Mouse (Mus musculus): ENCODE measurements at regions not wholly inside any gene's neighbourhood (a gene's known extent, or its start where the extent isn't known, plus 50 kb on each side); places are given as distances from the start of the nearest gene placed in this dataset.

DNA sequence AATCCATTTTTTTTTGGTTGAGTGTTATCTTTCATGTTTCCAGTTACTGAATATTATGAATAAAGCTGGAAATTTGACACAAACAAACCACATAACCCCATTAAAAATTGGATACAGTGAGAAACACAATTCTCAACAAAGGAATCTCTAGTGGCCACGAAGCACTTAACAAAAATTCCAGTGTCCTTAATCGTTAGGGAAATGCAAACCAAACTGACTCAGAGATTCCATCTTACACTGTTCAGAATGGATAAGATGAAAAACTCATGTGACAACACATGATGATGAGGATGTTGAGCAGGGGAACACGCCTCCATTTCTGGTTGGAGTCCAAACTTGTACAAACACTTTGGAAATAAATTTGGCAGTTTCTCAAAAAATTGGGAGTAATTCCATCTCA lies 57.3 kb downstream of the Tktl2 start:
- DNase-seq (ENCODE audit: low spot score) = no peak

DNA sequence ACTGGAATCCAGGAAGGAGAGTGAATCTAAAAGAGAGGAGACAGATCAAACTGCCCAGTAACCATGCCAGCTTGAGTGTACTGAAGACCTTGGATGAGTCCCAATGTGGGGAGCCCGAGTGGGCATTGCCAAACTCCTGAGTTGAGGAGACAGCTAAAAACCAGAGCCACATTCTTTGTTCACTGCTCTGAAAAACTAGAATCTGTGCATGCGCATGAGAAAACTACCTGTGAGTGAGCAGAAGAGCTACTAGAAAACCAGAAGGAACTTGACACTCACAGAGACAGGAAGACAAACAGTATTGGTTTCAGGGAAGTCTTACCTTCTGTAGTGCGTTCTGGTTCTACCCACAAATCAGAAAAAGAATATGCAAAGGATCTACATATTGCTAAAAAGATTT lies 74.6 kb downstream of the Tktl2 start:
- DNase-seq (ENCODE audit: low spot score) = peak; percentile 3

DNA sequence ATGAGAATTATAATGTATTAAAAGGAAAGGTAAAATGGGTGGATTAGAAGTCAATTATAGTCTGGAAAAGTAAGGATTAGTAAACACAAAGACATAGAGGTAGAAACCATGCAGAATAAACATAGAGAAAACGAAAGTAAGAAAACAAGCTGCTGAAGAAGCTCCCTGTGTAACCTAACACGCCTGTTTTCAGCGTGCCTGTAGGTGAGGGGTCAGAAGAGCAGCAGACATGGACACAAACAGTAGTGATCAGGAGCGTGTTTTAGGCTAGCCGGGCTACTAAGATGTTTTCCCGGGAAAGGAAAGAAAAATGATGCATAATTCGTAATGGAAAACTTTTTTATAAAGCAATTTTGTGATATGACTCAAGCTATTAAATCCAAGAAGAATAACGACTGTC lies 75.3 kb downstream of the Tktl2 start:
- no peak for DNase-seq (ENCODE audit: low spot score)

DNA sequence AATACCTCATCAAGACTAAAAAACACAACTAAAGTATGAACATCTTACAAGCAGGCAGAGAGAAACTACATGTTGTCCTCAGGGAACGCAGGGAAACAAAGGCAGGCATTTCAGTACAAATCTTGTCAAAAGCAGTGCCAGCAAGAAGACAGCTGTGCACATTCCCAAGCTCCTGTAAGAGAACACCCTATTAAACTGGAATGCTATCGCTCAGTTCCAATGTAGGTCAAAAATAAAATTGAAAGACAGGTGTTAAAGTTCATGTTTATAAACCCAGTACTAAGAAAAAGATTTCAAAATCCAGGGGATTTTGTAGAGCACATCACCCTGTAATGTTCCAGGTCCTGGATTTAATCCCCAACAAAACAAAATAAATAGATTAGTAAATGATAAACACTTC lies 75.7 kb downstream of the Tktl2 start:
- DNase-seq (ENCODE audit: low spot score) = peak; percentile 4

DNA sequence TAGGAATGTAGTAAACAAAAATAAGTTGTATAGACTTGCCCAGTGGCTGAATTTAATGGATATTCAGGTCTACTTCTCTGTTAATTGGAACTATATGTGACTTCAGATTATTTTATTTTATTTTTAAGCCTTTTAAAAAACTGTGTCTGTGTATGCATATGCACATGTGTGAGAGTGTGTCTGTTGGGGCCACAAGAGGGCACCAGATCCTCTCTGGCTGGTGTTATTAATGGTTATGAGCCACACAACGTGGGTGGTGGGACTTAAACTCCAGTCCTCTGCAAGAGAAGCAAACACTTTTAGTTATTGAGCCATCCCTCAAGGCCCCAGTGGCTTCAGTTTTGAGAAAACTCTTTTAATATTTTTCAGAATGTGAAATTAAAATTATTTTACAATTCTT lies 77.9 kb downstream of the Tktl2 start:
- DNase-seq (ENCODE audit: low spot score) = no peak

DNA sequence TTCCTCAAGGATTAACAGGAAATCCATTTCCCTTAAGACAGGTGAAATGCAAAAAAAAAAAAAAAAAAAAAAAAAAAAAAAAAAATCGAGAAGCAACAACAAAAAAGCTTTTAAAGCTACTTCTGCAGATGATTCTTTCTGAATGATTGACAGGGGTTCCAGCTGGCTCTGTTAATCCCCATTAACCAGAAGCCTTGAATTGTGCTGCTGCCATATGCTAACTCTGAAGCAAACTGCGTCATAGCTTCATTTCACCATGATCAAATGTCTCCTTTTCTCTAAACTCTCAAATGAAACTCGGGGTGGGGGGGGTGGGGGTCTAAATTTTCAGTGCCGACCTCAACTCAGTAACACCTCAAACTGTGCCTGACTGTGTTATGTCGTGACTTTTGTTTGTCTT lies 80.7 kb downstream of the Npy5r start:
- no peak for DNase-seq (ENCODE audit: low spot score)

DNA sequence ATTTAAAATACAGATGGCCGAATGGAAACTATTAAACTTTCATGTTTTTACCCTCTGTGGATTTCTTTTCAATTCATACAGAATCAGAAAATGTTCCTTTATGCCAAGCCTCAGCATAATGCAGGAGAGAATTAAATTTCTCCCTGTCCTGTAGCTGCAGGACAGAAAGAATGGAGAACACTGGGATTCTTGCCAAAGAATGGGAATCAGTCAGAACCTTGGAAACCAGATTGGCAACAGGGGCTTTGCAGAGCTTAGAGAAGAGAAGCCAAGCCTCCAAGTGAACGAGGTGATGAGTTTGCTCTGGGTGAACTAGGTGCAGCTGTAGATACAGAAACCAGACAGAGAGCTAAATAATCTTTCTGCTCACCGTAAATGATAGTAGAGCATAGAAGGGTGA lies 64.6 kb downstream of the Npy5r start:
- no peak for DNase-seq (ENCODE audit: low spot score)

DNA sequence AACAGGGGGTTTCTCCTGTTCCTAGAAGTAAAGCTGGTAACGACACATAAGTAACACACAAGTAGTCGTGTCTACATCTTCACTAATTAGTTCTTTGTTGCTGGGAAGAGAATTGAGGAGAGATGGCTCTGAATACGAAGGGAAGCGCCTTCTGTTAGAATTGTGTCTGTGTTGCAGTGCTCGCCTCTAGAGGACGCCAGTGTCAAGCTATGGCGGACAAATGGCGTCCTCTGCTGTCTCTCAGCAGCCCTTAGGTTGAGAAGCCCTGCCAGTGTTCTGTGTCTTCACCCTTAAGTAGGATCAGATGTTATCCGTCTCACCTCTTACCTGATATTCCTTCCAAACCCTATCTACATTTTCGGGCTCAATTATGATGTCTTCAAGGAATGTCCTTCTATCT lies 64.1 kb downstream of the Npy5r start:
- DNase-seq (ENCODE audit: low spot score) = no peak
